Mouse (Mus musculus) spleen, adult 10 weeks (tissue): ENCODE results near the gene Srp9. TPM values are rescaled to one million over a fixed set of nuclear protein-coding genes. Genes with fewer than 3 reads are reported as not detected.

Source experiments
- polyA plus RNA-seq: library from polyadenylated mRNA; stranded (reverse); fragments of 350-450 nt; fragmentation: Illumina TruSeq; extraction: RNeasy Lipid Tissue Mini Kit (QIAGEN cat#74804); gene quantifications from one replicate; pipeline ENCODE4 v1.2.3, GENCODE M21; 2015; ENCODE audit warnings: low replicate concordance; ENCODE audit not compliant: insufficient read depth

The Srp9 gene
- polyA plus RNA-seq = 127 TPM

DNA sequence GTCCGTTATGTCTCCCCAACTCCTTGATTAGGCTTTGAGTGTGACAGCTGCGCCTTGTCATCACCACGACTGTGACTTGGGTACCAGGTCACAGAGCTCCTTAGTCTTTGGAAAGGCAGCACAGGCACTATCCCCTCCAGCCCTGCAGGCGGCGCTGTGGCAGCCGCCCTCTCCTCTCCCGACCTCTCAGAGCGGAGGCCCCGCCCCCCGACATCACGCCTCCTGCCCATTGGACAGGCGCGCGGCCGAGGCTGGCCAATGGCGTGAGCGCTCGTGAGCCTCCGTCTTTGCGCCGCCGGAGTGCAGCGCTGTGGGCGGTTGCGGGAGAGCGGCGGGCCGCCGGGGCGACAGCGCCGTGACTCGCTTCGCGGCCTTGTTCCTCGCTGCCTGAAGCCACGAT lies at the start of gene Srp9:
Gene Srp9, plus strand, starts transcription at position 232 of the 400 bp plus-strand sequence.

GRCm38 (mm10) chr1:182164386-182164785 lies 39.8 kb downstream of the Srp9 start, which contains the start of gene Vmn1r1:
Vmn1r1 (minus strand) TSS chr1:182164486.

Other genes with a start within 250 kb of the Srp9 start
- gene Enah, start 104.7 kb upstream of the Srp9 start, polyA plus RNA-seq = 6.3 TPM
- not detected for gene Vmn1r1, start 39.7 kb downstream of the Srp9 start, polyA plus RNA-seq
- 122 TPM for gene Degs1, start 158.1 kb downstream of the Srp9 start, polyA plus RNA-seq
- 25.4 TPM for gene Fbxo28, start 216.9 kb downstream of the Srp9 start, polyA plus RNA-seq